Mouse (Mus musculus) layer of hippocampus, postnatal 10 days (tissue): Measurements from ENCODE around the gene Fads3. TPM values are rescaled to one million over a fixed set of nuclear protein-coding genes. Genes with fewer than 3 reads are reported as not detected.

Source experiments
- DNase-seq, 2 experiments: peaks; one replicate each; pipeline ENCODE4 v3.0.0; 2021; ENCODE audit warnings: low spot score in 2 of 2
- total RNA-seq, 2 experiments: library from RNA; stranded (reverse); gene quantifications; 2 replicates each; pipeline ENCODE4 v1.2.3; 2021

Fads3 gene
- total RNA-seq, 2 experiments from 2014 or later: 49.1 to 54.6 TPM

- no peak for DNase-seq
Measured at GRCm38 (mm10) chr19:10019214-10019760, 22.1 kb upstream of the Fads3 start.

- no peak for DNase-seq
Measured at GRCm38 (mm10) chr19:10021981-10022380, 19.4 kb upstream of the Fads3 start.

- peak; percentile 65 to 77 for DNase-seq
Measured at GRCm38 (mm10) chr19:10022414-10023303, 18.7 kb upstream of the Fads3 start.

- no peak for DNase-seq
Measured at GRCm38 (mm10) chr19:10023304-10023758, 18.0 kb upstream of the Fads3 start.

- peak; percentile 49 to 65 for DNase-seq
Measured at GRCm38 (mm10) chr19:10025169-10025875, 16.0 kb upstream of the Fads3 start.

- no peak for DNase-seq
Measured at GRCm38 (mm10) chr19:10029746-10030145, 11.6 kb upstream of the Fads3 start.

GRCm38 (mm10) chr19:10033211-10033973, 8.0 kb upstream of the Fads3 start:
- DNase-seq: peak; percentile 69 to 70

- peak in 1 of 2 experiments; percentile 10 for DNase-seq
Measured at GRCm38 (mm10) chr19:10034356-10034755, 7.0 kb upstream of the Fads3 start.

GRCm38 (mm10) chr19:10034785-10035447, 6.5 kb upstream of the Fads3 start:
- DNase-seq: peak; percentile 88 to 89

- DNase-seq: no peak
Measured at GRCm38 (mm10) chr19:10037534-10037933, 3.8 kb upstream of the Fads3 start.

GRCm38 (mm10) chr19:10038364-10038763, 3.0 kb upstream of the Fads3 start:
- DNase-seq: no peak

GRCm38 (mm10) chr19:10038910-10039309, 2.5 kb upstream of the Fads3 start:
- DNase-seq: no peak

GRCm38 (mm10) chr19:10039615-10040014, 1.8 kb upstream of the Fads3 start:
- no peak for DNase-seq

- no peak for DNase-seq
Measured at GRCm38 (mm10) chr19:10040866-10041387, 442 bp upstream of the Fads3 start.

GRCm38 (mm10) chr19:10042232-10042631, 863 bp downstream of the Fads3 start:
- DNase-seq: no peak

- DNase-seq: no peak
Measured at GRCm38 (mm10) chr19:10042816-10043215, 1.4 kb downstream of the Fads3 start.

- no peak for DNase-seq
Measured at GRCm38 (mm10) chr19:10043643-10044042, 2.3 kb downstream of the Fads3 start.

- DNase-seq: no peak
Measured at GRCm38 (mm10) chr19:10045707-10046106, 4.3 kb downstream of the Fads3 start.

GRCm38 (mm10) chr19:10046346-10046745, 5.0 kb downstream of the Fads3 start:
- no peak for DNase-seq

GRCm38 (mm10) chr19:10046983-10047382, 5.6 kb downstream of the Fads3 start:
- DNase-seq: no peak
